Mouse (Mus musculus) left cerebral cortex, postnatal 14 days (tissue): ENCODE measurements around the gene Supt16. TPM values are rescaled to one million over a fixed set of nuclear protein-coding genes. Genes with fewer than 3 reads are reported as not detected.

Experiments used
- total RNA-seq, 2 experiments: library from RNA; stranded (reverse); gene quantifications; 2 replicates each; pipeline ENCODE4 v1.2.3; 2021

The Supt16 gene
- total RNA-seq, 2 experiments from 2014 or later: 44.7 to 45.6 TPM

Other genes starting within 250 kb of the Supt16 start
- gene Arhgef40, start 212.7 kb downstream of the Supt16 start, total RNA-seq: 10 to 100 TPM; 31.9 to 35.2 TPM
- gene Tmem253, start 181.8 kb downstream of the Supt16 start, total RNA-seq: under 1 TPM; 0.36 to 0.77 TPM
- gene Zfp219, start 176.7 kb downstream of the Supt16 start, total RNA-seq: 10 to 100 TPM; 29.5 to 33.6 TPM
- not detected for gene Olfr221, start 155.0 kb downstream of the Supt16 start, total RNA-seq
- 100 to 1,000 TPM; 194 to 206 TPM for gene Hnrnpc, start 93.4 kb downstream of the Supt16 start, total RNA-seq
- 1 to 10 TPM in 1 of 2 experiments, under 1 TPM in 1; 0.88 to 2.2 TPM for gene Rpgrip1, start 86.7 kb downstream of the Supt16 start, total RNA-seq
- gene Chd8, start 60.4 kb upstream of the Supt16 start, total RNA-seq: 100 to 1,000 TPM; 107 to 111 TPM
- gene Tox4, start 81.7 kb upstream of the Supt16 start, total RNA-seq: 10 to 100 TPM; 61.4 to 62.6 TPM
- 10 to 100 TPM; 34.7 to 35.3 TPM for gene Rab2b, start 82.1 kb upstream of the Supt16 start, total RNA-seq
- 10 to 100 TPM; 35.2 to 35.3 TPM for gene Mettl3, start 107.7 kb upstream of the Supt16 start, total RNA-seq
- gene Sall2, start 131.3 kb upstream of the Supt16 start, total RNA-seq: 10 to 100 TPM; 32.7 to 37.1 TPM
- gene Olfr1513, start 159.0 kb upstream of the Supt16 start, total RNA-seq: not detected
- gene Olfr1512, start 181.8 kb upstream of the Supt16 start, total RNA-seq: not detected
- gene Olfr1511, start 200.0 kb upstream of the Supt16 start, total RNA-seq: not detected
- gene Olfr1510, start 217.0 kb upstream of the Supt16 start, total RNA-seq: not detected
- not detected for gene Olfr1509, start 245.6 kb upstream of the Supt16 start, total RNA-seq